Mouse (Mus musculus): ENCODE results near the gene Ptpn3. TPM values are rescaled to one million over a fixed set of nuclear protein-coding genes. Genes with fewer than 3 reads are reported as not detected.
A peak's percentile ranks its signal among the peaks of the same experiment; 100 is the strongest.

Ptpn3 gene
- polyA plus RNA-seq, 1 experiment from 2014 or later: 4.4 TPM

- H3K4me3 ChIP-seq (ENCODE audit: low read depth, low read length): no peak overlapping the region
- 61% methylated on average over 8 of the region's 8 CpGs for WGBS
- ATAC-seq (ENCODE audit: insufficient read depth) (no peak), DNase-seq (peak; percentile 73)
- no peaks in the 10 kb centered on the region; the same call in 1 of the 2 replicates for H3K4me1 ChIP-seq (ENCODE audit: insufficient read depth)
- H3K9me3 ChIP-seq (ENCODE audit: low read depth, low read length): no peaks in the 10 kb centered on the region
- H3K36me3 ChIP-seq (ENCODE audit: insufficient read depth): no peaks in the 10 kb centered on the region; the same call in 1 of the 2 replicates
- H3K9ac ChIP-seq: no peak overlapping the region
- TF ChIP-seq CTCF (IDR thresholded peaks at IDR 0.05; ENCODE audit: low read depth): peak; percentile 68
- no peaks in the 10 kb centered on the region for H3K27me3 ChIP-seq (ENCODE audit: insufficient read depth, low read length)
- H3K4me2 ChIP-seq: no peak overlapping the region
- no peak overlapping the region for H3K27ac ChIP-seq (ENCODE audit: low read depth)
Observed at GRCm38 (mm10) chr4:57263061-57263685, 38.5 kb downstream of the Ptpn3 start.

- Histone ChIP-seq H3K27me3 (ENCODE audit: insufficient read depth, low read length) (no peaks in the 10 kb centered on the region), H3K9me3 (ENCODE audit: low read depth, low read length) (no peaks in the 10 kb centered on the region), H3K9ac (no peak overlapping the region), H3K27ac (ENCODE audit: low read depth) (no peak overlapping the region), H3K4me2 (no peak overlapping the region), H3K36me3 (ENCODE audit: insufficient read depth) (no peaks in the 10 kb centered on the region; the same call in 1 of the 2 replicates), H3K4me1 (ENCODE audit: insufficient read depth) (no peaks in the 10 kb centered on the region; the same call in 1 of the 2 replicates), H3K4me3 (ENCODE audit: low read depth, low read length) (no peak overlapping the region)
- no peak for TF ChIP-seq CTCF (IDR thresholded peaks at IDR 0.05; ENCODE audit: low read depth)
- 35% methylated on average over 8 of the region's 8 CpGs for WGBS
- DNase-seq: peak; percentile 14
- no peak for ATAC-seq (ENCODE audit: insufficient read depth)
Observed at GRCm38 (mm10) chr4:57262451-57262850, 39.2 kb downstream of the Ptpn3 start.

DNA sequence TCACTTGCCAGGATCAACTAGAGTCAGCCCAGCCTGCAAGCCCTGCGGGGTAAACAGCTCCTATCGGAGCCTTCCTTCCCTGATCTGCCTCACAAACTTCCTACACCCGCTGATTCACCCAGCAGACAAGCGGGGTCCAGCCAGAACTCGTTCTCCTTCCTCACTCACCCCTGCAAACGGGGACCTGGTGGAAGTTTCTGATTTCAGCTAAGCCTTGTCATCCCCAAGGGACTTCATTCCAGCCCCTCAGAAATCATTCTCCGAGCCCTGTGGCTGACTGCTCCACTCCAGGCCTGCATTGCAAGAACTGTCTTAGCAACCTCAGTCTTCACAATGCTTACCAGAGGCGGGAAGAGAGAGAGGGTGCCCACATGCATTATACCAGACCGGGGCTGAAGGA, 39.8 kb downstream of the Ptpn3 start:
- no peak overlapping the region for H3K27ac ChIP-seq (ENCODE audit: low read depth)
- no peaks in the 10 kb centered on the region; the same call in 1 of the 2 replicates for H3K36me3 ChIP-seq (ENCODE audit: insufficient read depth)
- no peak overlapping the region for H3K4me3 ChIP-seq (ENCODE audit: low read depth, low read length)
- no peak overlapping the region for H3K4me2 ChIP-seq
- WGBS: 57% methylated on average over 9 of the region's 9 CpGs
- DNase-seq (no peak), ATAC-seq (ENCODE audit: insufficient read depth) (no peak)
- no peak for TF ChIP-seq CTCF (IDR thresholded peaks at IDR 0.05; ENCODE audit: low read depth)
- no peaks in the 10 kb centered on the region for H3K27me3 ChIP-seq (ENCODE audit: insufficient read depth, low read length)
- no peak overlapping the region for H3K9ac ChIP-seq
- no peaks in the 10 kb centered on the region; the same call in 1 of the 2 replicates for H3K4me1 ChIP-seq (ENCODE audit: insufficient read depth)
- H3K9me3 ChIP-seq (ENCODE audit: low read depth, low read length): no peaks in the 10 kb centered on the region

GRCm38 (mm10) chr4:57258159-57259035, 43.2 kb downstream of the Ptpn3 start:
- Histone ChIP-seq H3K36me3 (ENCODE audit: insufficient read depth) (no peaks in the 10 kb centered on the region), H3K9ac (no peak overlapping the region), H3K27me3 (ENCODE audit: insufficient read depth, low read length) (no peaks in the 10 kb centered on the region), H3K9me3 (ENCODE audit: low read depth, low read length) (no peaks in the 10 kb centered on the region), H3K4me2 (no peak overlapping the region), H3K4me3 (ENCODE audit: low read depth, low read length) (no peak overlapping the region), H3K27ac (ENCODE audit: low read depth) (no peak overlapping the region), H3K4me1 (ENCODE audit: insufficient read depth) (no peaks in the 10 kb centered on the region)
- no peak for DNase-seq
- TF ChIP-seq CTCF (IDR thresholded peaks at IDR 0.05; ENCODE audit: low read depth): no peak
- WGBS: 43% methylated on average over 14 of the region's 14 CpGs
- ATAC-seq (ENCODE audit: insufficient read depth): no peak

- WGBS: 88% methylated on average over 8 of the region's 8 CpGs
- H3K27ac ChIP-seq (ENCODE audit: low read depth): no peak overlapping the region
- H3K4me2 ChIP-seq: no peak overlapping the region
- no peaks in the 10 kb centered on the region for H3K4me1 ChIP-seq (ENCODE audit: insufficient read depth)
- no peak overlapping the region for H3K4me3 ChIP-seq (ENCODE audit: low read depth, low read length)
- no peaks in the 10 kb centered on the region for H3K9me3 ChIP-seq (ENCODE audit: low read depth, low read length)
- H3K9ac ChIP-seq: no peak overlapping the region
- H3K27me3 ChIP-seq (ENCODE audit: insufficient read depth, low read length): no peaks in the 10 kb centered on the region
- no peak for TF ChIP-seq CTCF (IDR thresholded peaks at IDR 0.05; ENCODE audit: low read depth)
- no peak for ATAC-seq (ENCODE audit: insufficient read depth)
- H3K36me3 ChIP-seq (ENCODE audit: insufficient read depth): no peaks in the 10 kb centered on the region
- DNase-seq: no peak
Observed at GRCm38 (mm10) chr4:57257409-57257808, 44.2 kb downstream of the Ptpn3 start.

- no peak overlapping the region for H3K27ac ChIP-seq (ENCODE audit: low read depth)
- no peak overlapping the region for H3K4me2 ChIP-seq
- no peak for ATAC-seq (ENCODE audit: insufficient read depth)
- DNase-seq: no peak
- no peak overlapping the region for H3K4me3 ChIP-seq (ENCODE audit: low read depth, low read length)
- H3K9ac ChIP-seq: no peak overlapping the region
- TF ChIP-seq CTCF (IDR thresholded peaks at IDR 0.05; ENCODE audit: low read depth): no peak
- no peaks in the 10 kb centered on the region for H3K36me3 ChIP-seq (ENCODE audit: insufficient read depth)
- no peaks in the 10 kb centered on the region for H3K27me3 ChIP-seq (ENCODE audit: insufficient read depth, low read length)
- no peaks in the 10 kb centered on the region for H3K4me1 ChIP-seq (ENCODE audit: insufficient read depth)
- no peaks in the 10 kb centered on the region for H3K9me3 ChIP-seq (ENCODE audit: low read depth, low read length)
- WGBS: 67% methylated on average over 4 of the region's 4 CpGs
Observed at GRCm38 (mm10) chr4:57256761-57257160, 44.9 kb downstream of the Ptpn3 start.

- no peak for ATAC-seq (ENCODE audit: insufficient read depth)
- TF ChIP-seq CTCF (IDR thresholded peaks at IDR 0.05; ENCODE audit: low read depth): no peak
- no peaks in the 10 kb centered on the region for H3K27me3 ChIP-seq (ENCODE audit: insufficient read depth, low read length)
- H3K9ac ChIP-seq: no peak overlapping the region
- H3K4me2 ChIP-seq: no peak overlapping the region
- DNase-seq: no peak
- no peak overlapping the region for H3K27ac ChIP-seq (ENCODE audit: low read depth)
- no peaks in the 10 kb centered on the region for H3K9me3 ChIP-seq (ENCODE audit: low read depth, low read length)
- 71% methylated on average over 6 of the region's 6 CpGs for WGBS
- no peak overlapping the region for H3K4me3 ChIP-seq (ENCODE audit: low read depth, low read length)
- no peaks in the 10 kb centered on the region for H3K36me3 ChIP-seq (ENCODE audit: insufficient read depth)
- H3K4me1 ChIP-seq (ENCODE audit: insufficient read depth): no peaks in the 10 kb centered on the region
Observed at GRCm38 (mm10) chr4:57254412-57254811, 47.2 kb downstream of the Ptpn3 start.

All from lung, embryonic 14.5 days (tissue).